Mouse (Mus musculus) left cerebral cortex, adult 9 months (tissue): Measurements from ENCODE around the gene Copz1.

Source experiments
- DNase-seq, 2 experiments: peaks; one replicate each; pipeline ENCODE4 v3.0.0; 2022; ENCODE audit warnings: low spot score in 2 of 2

Gene Copz1

GRCm38 (mm10) chr15:103339166-103339960, 66.8 kb downstream of the Copz1 start:
- DNase-seq, result no peak

- DNase-seq, result peak; percentile 60 to 83
Measured at GRCm38 (mm10) chr15:103339961-103340337, 67.4 kb downstream of the Copz1 start, which contains the start of gene Zfp385a. Gene Zfp385a (minus strand): TSS chr15:103340093.

GRCm38 (mm10) chr15:103340786-103341185, 68.3 kb downstream of the Copz1 start:
- no peak for DNase-seq

GRCm38 (mm10) chr15:103341547-103341946, 69.0 kb downstream of the Copz1 start:
- no peak for DNase-seq

- DNase-seq, result peak in 1 of 2 experiments; percentile 89
Measured at GRCm38 (mm10) chr15:103342415-103342814, 69.9 kb downstream of the Copz1 start.

- no peak for DNase-seq
Measured at GRCm38 (mm10) chr15:103343008-103343407, 70.5 kb downstream of the Copz1 start.

GRCm38 (mm10) chr15:103343556-103343955, 71.0 kb downstream of the Copz1 start:
- no peak for DNase-seq

- no peak for DNase-seq
Measured at GRCm38 (mm10) chr15:103345789-103346188, 73.3 kb downstream of the Copz1 start.

- DNase-seq, result peak in 1 of 2 experiments; percentile 56
Measured at GRCm38 (mm10) chr15:103347275-103347684, 74.8 kb downstream of the Copz1 start.
